Mouse (Mus musculus) liver, embryonic 13.5 days (tissue): ENCODE measurements around the gene Arntl. TPM values are rescaled to one million over a fixed set of nuclear protein-coding genes. Genes with fewer than 3 reads are reported as not detected.

ENCODE experiments used
- ATAC-seq: fragments of 200-750 bp; cut with Nextera tagmentation; 2 replicates; pipeline ENCODE4 v1.8.0; 2017; ENCODE audit warnings: low read depth, mild to moderate bottlenecking, moderate number of reproducible peaks, moderate library complexity
- DNase-seq: peaks from one replicate; pipeline ENCODE4 v3.0.0; 2022
- H3K27ac ChIP-seq: fragments of 300-500 bp; sonication (generic); 2 replicates; pipeline ENCODE4 v1.5.1; 2015; ENCODE audit warnings: moderate library complexity, mild to moderate bottlenecking, inconsistent platforms
- H3K27me3 ChIP-seq: fragments of 300-500 bp; sonication (generic); 2 replicates; pipeline ENCODE4 v1.6.1; 2015; ENCODE audit warnings: mild to moderate bottlenecking, inconsistent platforms
- H3K36me3 ChIP-seq: fragments of 300-500 bp; sonication (generic); 2 replicates; pipeline ENCODE4 v1.6.1; 2015; ENCODE audit warnings: mild to moderate bottlenecking, inconsistent platforms
- H3K4me1 ChIP-seq: fragments of 300-500 bp; sonication (generic); replicated peaks from 2 replicates; pipeline ENCODE4 v1.6.1; 2015; ENCODE audit warnings: inconsistent platforms
- H3K4me2 ChIP-seq: fragments of 300-500 bp; sonication (generic); 2 replicates; pipeline ENCODE4 v1.6.1; 2015; ENCODE audit warnings: inconsistent platforms, mild to moderate bottlenecking, moderate library complexity
- H3K4me3 ChIP-seq: fragments of 300-500 bp; sonication (generic); replicated peaks from 2 replicates; pipeline ENCODE4 v1.5.1; 2015; ENCODE audit warnings: mild to moderate bottlenecking, inconsistent platforms
- H3K9ac ChIP-seq: fragments of 300-500 bp; sonication (generic); 2 replicates; pipeline ENCODE4 v1.6.1; 2015; ENCODE audit warnings: mild to moderate bottlenecking, inconsistent platforms
- H3K9me3 ChIP-seq: fragments of 300-500 bp; sonication (generic); replicated peaks from 2 replicates; pipeline ENCODE4 v1.6.1; 2016; ENCODE audit warnings: inconsistent platforms
- WGBS: fragments of 180-500 bp; shearing (Covaris S2); methylation state at CpG from one replicate; pipeline ENCODE4 v1.1.7; 2015; ENCODE audit not compliant: insufficient replicate concordance; 5-methylcytosine and 5-hydroxymethylcytosine counted together
- polyA plus RNA-seq: library from polyadenylated mRNA; unstranded; fragments of >200 nt; fragmentation: Nextera tagmentation; extraction: Ambion mirVana; gene quantifications from 2 replicates; pipeline ENCODE4 v1.2.1, GENCODE M21; 2015

Gene Arntl
- polyA plus RNA-seq, 1 experiment from 2014 or later = 4.6 TPM

DNA sequence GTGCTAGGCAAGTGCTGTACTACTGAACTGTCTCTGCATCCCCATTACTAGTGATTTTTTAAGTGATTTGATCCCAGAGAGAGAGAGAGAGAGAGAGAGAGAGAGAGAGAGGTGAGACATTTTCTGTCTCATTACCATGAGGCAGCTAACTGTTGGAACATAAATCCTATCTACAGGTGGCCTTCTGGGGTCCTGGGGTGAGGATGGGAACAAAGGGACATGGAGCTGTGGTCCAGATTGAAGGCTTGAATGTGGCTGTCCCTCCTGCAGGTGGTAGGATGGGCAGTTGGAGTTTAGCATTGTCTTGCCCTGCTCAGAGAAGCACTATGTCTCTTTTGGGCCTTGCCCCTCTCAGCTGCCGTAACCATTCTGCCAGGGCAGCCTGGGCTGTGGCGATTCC, 63.7 kb downstream of the Arntl start:
- Histone ChIP-seq H3K4me1 (no peaks in the 10 kb centered on the region), H3K27me3 (no peaks in the 10 kb centered on the region), H3K36me3 (no peaks in the 10 kb centered on the region), H3K4me2 (no peak overlapping the region), H3K9me3 (no peaks in the 10 kb centered on the region), H3K9ac (no peak overlapping the region), H3K27ac (no peak overlapping the region), H3K4me3 (no peak overlapping the region)
- 58% methylated on average over 2 of the region's 2 CpGs for WGBS
- DNase-seq (no peak), ATAC-seq (no peak)

DNA sequence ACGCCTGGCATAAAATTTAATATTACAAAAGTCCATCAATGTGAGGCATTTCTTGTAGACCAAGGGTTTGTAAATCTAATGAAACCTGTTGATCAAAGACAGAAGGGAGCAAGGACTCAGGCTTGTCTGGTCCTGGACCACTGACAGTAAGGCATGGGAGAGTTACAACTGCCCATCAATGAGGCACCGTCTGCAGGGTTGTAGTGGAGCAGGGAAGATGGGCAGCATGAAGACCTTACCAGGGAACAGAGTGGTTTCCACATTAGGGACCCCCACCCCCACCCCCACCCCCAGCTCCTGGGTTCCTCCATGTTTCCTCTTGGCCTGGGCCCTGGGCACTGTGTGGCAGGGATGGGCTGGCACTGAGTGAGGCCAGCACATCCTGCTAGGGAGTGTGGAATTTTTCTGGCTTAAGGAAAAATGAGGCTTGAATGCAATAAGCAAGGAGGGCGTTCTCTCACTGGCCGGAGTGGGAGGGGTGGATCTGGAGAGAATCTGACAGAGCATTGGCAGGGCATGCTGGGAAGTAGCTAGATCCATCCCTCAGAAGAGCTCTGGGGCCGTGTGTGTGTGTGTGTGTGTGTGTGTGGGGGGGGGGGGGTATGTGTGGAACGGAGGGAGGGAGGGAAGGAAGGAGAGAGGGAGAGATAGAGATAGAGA, 65.2 kb downstream of the Arntl start:
- no peak overlapping the region for H3K4me2 ChIP-seq
- no peak overlapping the region for H3K27ac ChIP-seq
- H3K4me1 ChIP-seq = no peaks in the 10 kb centered on the region
- 58% methylated on average over 5 of the region's 6 CpGs for WGBS
- H3K36me3 ChIP-seq = no peaks in the 10 kb centered on the region
- no peaks in the 10 kb centered on the region for H3K27me3 ChIP-seq
- H3K9me3 ChIP-seq = no peaks in the 10 kb centered on the region
- no peak overlapping the region for H3K4me3 ChIP-seq
- DNase-seq (no peak), ATAC-seq (no peak)
- H3K9ac ChIP-seq = no peak overlapping the region

DNA sequence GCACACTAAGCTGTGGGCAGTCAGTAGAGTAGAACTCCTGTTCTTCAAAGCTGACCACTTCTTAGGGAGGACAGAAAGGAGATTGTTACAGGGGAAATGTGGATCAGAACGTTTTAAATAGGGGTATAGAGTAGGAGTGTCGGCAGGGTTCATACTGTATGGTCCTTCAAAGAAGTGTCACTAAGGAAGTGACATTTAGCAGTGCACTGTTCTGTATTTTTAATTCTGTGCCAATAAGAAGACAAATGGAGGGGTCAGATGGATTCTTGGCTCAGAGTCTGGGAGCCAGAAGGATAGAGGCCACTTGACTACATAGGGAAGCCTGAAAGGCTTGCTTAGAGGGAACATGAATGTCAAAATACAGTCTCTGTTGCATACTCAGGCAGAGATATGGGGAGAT, 70.0 kb downstream of the Arntl start:
- ATAC-seq (no peak), DNase-seq (no peak)
- Histone ChIP-seq H3K27ac (no peak overlapping the region), H3K4me3 (no peak overlapping the region), H3K4me2 (no peak overlapping the region), H3K9ac (no peak overlapping the region), H3K27me3 (no peaks in the 10 kb centered on the region), H3K9me3 (no peaks in the 10 kb centered on the region), H3K4me1 (no peaks in the 10 kb centered on the region), H3K36me3 (no peaks in the 10 kb centered on the region)
- 40% methylated on average over 2 of the region's 2 CpGs for WGBS

DNA sequence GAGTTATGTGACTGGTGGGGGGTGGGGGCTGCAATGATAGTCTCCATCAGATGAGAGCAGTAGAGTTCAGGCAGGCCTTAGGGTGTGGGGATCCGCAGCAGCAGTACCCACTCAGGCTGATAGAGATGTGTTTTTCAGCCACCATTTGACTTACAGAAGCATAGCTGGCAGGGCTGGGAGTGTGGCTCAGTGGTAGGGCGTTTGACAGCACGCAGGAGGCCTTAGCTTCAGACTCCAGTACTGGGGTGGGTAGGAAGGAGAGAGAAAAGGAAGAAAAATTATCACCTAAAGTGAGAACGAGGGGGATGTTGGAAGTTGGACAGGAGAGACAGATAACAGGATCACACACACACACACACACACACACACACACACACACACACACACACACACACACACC, 71.2 kb downstream of the Arntl start:
- no peak overlapping the region for H3K27ac ChIP-seq
- no peaks in the 10 kb centered on the region for H3K4me1 ChIP-seq
- no peak for DNase-seq
- no peak for ATAC-seq
- H3K9ac ChIP-seq = no peak overlapping the region
- 40% methylated on average over 4 of the region's 4 CpGs for WGBS
- no peak overlapping the region for H3K4me3 ChIP-seq
- H3K4me2 ChIP-seq = no peak overlapping the region
- no peaks in the 10 kb centered on the region for H3K27me3 ChIP-seq
- H3K36me3 ChIP-seq = no peaks in the 10 kb centered on the region
- H3K9me3 ChIP-seq = no peaks in the 10 kb centered on the region

DNA sequence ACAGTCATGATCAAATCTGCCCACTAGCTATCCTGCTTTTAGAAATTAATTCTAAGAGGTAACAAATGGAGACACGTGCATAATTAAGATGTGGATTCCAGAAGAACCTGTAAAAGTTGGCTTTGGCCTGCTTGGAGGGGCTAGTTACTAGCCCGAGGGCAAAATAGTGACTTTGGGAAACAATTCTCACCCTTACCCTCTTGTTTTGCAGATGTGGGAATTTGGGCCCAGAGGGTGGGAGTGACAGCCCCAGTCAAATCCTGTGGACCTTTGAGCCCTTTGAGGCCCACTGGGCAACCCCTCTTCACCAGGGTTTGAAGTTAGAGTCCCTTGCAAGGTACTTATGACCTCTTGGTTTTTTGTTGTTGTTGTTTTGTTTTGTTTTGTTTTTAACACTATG, 72.0 kb downstream of the Arntl start:
- Histone ChIP-seq H3K9ac (no peak overlapping the region), H3K27me3 (no peaks in the 10 kb centered on the region), H3K36me3 (no peaks in the 10 kb centered on the region), H3K4me2 (no peak overlapping the region), H3K4me1 (no peaks in the 10 kb centered on the region), H3K4me3 (no peak overlapping the region), H3K9me3 (no peaks in the 10 kb centered on the region), H3K27ac (no peak overlapping the region)
- DNase-seq = no peak
- ATAC-seq = no peak
- WGBS = 64% methylated on average over 2 of the region's 2 CpGs

DNA sequence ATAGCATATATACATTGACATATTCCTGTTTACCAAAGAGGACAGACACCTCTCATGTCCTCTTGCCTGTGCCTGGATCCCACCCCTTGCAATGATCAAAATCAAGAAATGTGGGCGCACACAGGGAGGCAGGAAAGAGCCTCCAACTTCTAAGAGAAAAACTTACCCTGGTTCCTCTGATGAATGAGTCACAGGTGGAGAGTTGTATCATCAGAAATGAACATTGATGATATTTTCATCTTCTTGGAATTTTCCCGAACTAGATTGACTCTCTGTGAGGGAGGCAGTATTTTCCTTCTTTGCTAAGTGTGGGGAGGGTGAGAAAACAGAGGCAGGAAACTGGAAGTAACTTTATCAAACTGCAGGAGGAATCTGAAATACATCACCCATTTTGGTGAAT, 78.1 kb downstream of the Arntl start:
- Histone ChIP-seq H3K36me3 (no peaks in the 10 kb centered on the region), H3K4me3 (no peak overlapping the region), H3K4me1 (no peaks in the 10 kb centered on the region), H3K27ac (no peak overlapping the region), H3K4me2 (no peak overlapping the region), H3K9me3 (no peaks in the 10 kb centered on the region), H3K27me3 (no peaks in the 10 kb centered on the region), H3K9ac (no peak overlapping the region)
- no peak for DNase-seq
- no peak for ATAC-seq
- WGBS = 59% methylated on average over 2 of the region's 2 CpGs

DNA sequence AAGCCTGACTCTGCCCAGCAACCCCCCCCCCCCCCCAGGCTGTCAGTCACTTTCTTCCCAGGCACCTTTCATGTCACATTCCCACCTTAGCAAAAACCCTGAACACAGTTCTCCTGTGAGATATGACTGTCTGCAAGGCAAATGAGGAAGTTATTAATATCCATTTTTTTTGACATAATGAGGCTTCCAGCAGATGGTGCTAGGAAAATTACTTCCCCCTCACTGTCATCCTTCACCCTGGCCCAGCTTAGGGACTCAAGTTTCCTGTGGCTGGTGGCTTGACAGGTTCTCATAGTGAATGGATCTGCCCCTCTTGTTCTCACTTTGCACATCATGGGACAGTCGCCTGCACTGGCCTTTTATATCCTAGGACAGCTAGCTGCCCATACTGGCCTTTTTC, 81.9 kb downstream of the Arntl start:
- Histone ChIP-seq H3K9me3 (no peaks in the 10 kb centered on the region), H3K9ac (no peak overlapping the region), H3K4me3 (no peak overlapping the region), H3K4me2 (no peak overlapping the region), H3K36me3 (no peaks in the 10 kb centered on the region), H3K27ac (no peak overlapping the region), H3K27me3 (no peaks in the 10 kb centered on the region), H3K4me1 (peaks cover 22% of the 10 kb centered on the region)
- no peak for ATAC-seq
- no peak for DNase-seq
- 52% methylated on average over 1 of the region's 1 CpGs for WGBS

DNA sequence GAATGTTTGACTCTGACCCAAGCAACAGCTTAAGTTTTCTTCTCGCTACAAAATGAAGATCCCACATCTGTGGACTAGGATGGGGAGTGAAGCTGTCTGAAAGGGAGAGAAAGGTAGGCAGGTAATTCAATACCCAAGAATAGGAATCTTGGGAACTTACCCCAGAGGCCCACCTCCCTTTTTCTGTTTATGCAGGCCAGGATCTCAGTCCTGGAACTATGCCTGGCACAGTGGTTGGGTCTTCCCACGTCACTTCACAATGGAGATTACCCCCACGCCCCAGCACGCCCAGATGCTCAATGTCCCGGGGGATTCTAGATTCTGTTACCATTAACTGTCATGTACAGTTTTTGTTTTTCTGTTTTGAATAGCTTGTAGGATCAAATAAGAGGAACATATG, 84.5 kb downstream of the Arntl start:
- H3K4me2 ChIP-seq = no peak overlapping the region
- peaks cover 41% of the 10 kb centered on the region for H3K4me1 ChIP-seq
- H3K36me3 ChIP-seq = no peaks in the 10 kb centered on the region
- DNase-seq (no peak), ATAC-seq (no peak)
- 78% methylated on average over 5 of the region's 5 CpGs for WGBS
- H3K4me3 ChIP-seq = no peak overlapping the region
- no peaks in the 10 kb centered on the region for H3K9me3 ChIP-seq
- H3K9ac ChIP-seq = no peak overlapping the region
- H3K27ac ChIP-seq = no peak overlapping the region
- H3K27me3 ChIP-seq = no peaks in the 10 kb centered on the region

DNA sequence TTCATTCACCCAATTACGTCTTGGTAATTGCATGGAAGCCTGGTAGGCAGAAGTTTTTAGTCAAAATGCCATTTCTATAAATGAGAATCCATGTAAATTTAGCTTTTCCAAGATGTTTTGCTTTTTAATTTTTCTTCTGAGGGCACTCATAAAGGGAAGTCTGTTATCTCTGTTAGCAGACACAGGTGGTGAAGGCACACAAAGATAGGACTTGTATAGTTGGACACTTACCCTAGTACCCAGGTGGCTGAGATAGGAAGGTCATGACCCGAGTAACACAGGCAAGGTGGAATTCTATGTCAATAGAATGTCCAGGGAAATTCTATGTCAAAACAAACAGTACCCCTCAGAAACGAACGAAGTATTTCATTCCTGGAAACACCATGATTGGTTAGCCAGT, 84.9 kb downstream of the Arntl start:
- Histone ChIP-seq H3K27me3 (no peaks in the 10 kb centered on the region), H3K27ac (no peak overlapping the region), H3K9ac (no peak overlapping the region), H3K4me1 (peaks cover 46% of the 10 kb centered on the region), H3K4me2 (no peak overlapping the region), H3K4me3 (no peak overlapping the region), H3K9me3 (no peaks in the 10 kb centered on the region), H3K36me3 (no peaks in the 10 kb centered on the region)
- DNase-seq (peak; percentile 32), ATAC-seq (no peak; the same call in 1 of the 2 replicates)
- 47% methylated on average over 4 of the region's 4 CpGs for WGBS

DNA sequence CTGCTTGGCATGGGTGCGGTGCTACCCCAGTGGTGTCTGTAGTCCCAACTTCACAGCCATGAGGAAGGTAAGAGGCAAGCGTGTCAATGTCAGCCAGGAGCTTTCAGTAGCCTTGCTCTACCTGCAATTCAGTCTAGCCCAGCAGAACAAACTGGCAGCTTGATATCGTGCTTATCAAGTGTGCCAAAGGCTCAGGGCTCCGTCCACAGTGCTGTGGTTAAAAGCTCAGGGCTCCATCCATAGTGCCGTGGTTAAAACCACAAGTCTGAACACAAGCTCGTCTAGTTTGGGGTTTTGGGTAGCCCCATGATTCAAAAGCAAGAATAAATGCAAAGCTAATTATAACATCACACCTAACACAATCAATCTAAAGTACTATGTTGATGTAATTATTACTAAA, 87.3 kb downstream of the Arntl start:
- peaks cover 57% of the 10 kb centered on the region for H3K4me1 ChIP-seq
- peak overlapping the region; percentile 75 for H3K4me2 ChIP-seq
- ATAC-seq (peak; percentile 77), DNase-seq (peak; percentile 18)
- H3K27ac ChIP-seq = peak overlapping the region; percentile 78
- no peaks in the 10 kb centered on the region for H3K9me3 ChIP-seq
- H3K9ac ChIP-seq = peak overlapping the region; percentile 69; the same call in 1 of the 2 replicates
- peak overlapping the region; percentile 59 for H3K4me3 ChIP-seq
- peaks cover 6% of the 10 kb centered on the region for H3K36me3 ChIP-seq
- WGBS = 26% methylated on average over 6 of the region's 6 CpGs
- no peaks in the 10 kb centered on the region for H3K27me3 ChIP-seq

DNA sequence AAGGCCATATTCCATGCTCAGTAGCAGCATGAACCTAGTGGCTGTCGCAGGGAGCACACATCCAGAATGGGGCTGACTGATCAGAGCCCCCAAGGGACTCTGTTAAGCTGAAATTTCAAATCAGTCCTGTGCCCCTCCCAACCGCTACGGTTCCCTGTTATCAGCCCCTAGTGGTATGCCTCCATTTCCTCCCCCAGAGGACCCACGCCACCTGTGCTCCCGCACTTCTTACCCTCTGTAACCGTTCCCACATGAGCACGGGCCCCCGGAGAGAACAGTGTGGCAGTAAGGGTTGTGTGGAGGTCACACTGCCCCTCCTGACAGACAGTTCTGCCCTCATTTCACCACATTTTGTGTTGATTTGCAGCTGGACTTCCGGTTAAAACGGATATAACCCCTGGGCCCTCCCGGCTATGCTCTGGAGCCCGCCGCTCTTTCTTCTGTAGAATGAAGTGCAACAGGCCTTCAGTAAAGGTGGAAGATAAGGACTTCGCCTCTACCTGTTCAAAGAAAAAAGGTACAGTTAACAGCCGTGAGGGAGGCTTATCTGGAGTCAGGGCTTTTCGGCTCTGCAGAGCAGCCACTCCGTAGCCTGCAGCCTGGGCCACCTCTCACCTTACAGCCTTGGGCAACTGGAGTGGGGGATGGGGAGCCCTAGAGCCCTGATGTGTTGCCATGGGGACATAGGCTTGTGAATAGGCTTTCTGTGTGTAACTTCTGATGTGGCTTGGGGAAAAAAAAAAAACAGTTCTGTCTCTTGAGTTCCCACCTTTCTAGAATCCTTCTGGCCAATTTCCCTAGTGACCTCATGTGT, 88.0 kb downstream of the Arntl start:
- ATAC-seq (peak; percentile 77), DNase-seq (peak; percentile 52)
- peaks cover 57% of the 10 kb centered on the region for H3K4me1 ChIP-seq
- no peaks in the 10 kb centered on the region for H3K27me3 ChIP-seq
- peak overlapping the region; percentile 78 for H3K27ac ChIP-seq
- H3K4me3 ChIP-seq = peak overlapping the region; percentile 59
- peak overlapping the region; percentile 75 for H3K4me2 ChIP-seq
- H3K36me3 ChIP-seq = peaks cover 6% of the 10 kb centered on the region
- peak overlapping the region; percentile 69 for H3K9ac ChIP-seq
- no peaks in the 10 kb centered on the region for H3K9me3 ChIP-seq
- 6% methylated on average over 17 of the region's 17 CpGs for WGBS

DNA sequence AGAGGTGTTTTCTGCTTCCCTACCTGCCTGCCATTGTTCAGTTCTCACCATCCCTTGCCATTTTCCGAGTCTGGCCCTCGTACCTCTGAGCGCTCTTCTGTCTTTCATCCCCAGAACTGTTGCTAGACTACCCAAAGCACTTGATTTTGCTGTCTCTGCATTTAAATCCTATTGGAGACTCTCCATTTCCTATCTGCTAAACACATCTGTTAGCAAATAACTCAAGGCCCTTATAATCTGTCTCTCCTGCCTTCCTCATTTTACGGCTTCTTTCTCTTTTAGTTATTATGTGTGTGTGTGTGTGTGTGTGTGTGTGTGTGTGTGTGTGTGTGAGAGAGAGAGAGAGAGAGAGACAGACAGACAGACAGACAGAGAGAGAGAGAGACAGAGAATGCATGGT, 90.5 kb downstream of the Arntl start:
- no peak overlapping the region for H3K27ac ChIP-seq
- no peaks in the 10 kb centered on the region for H3K9me3 ChIP-seq
- no peak overlapping the region for H3K9ac ChIP-seq
- peaks cover 16% of the 10 kb centered on the region for H3K36me3 ChIP-seq
- WGBS = 61% methylated on average over 4 of the region's 4 CpGs
- H3K4me3 ChIP-seq = no peak overlapping the region
- H3K4me2 ChIP-seq = no peak overlapping the region
- ATAC-seq = no peak
- no peaks in the 10 kb centered on the region for H3K27me3 ChIP-seq
- no peak for DNase-seq
- H3K4me1 ChIP-seq = peaks cover 47% of the 10 kb centered on the region
